Mouse (Mus musculus): ENCODE results near the gene Ninj2. TPM values are rescaled to one million over a fixed set of nuclear protein-coding genes. Genes with fewer than 3 reads are reported as not detected.
"Not testable (repeated sequence)": the region's sequence is repeated elsewhere in the genome, so short reads cannot be mapped to it uniquely, and the experiment has no call there.

Gene Ninj2
- polyA plus RNA-seq, 1 experiment from 2014 or later: not detected

GRCm38 (mm10) chr6:120082951-120083411, 10.2 kb upstream of the Ninj2 start:
- H3K27ac ChIP-seq: peak overlapping the region; percentile 75
- H3K79me2 ChIP-seq (ENCODE audit: inconsistent target): no peaks in the 10 kb centered on the region
- H3K4me3 ChIP-seq (ENCODE audit: inconsistent target): no peak overlapping the region
- WGBS (ENCODE audit: missing documents): under 1% methylated on average over 8 of the region's 8 CpGs
- no peaks in the 10 kb centered on the region for H3K36me3 ChIP-seq (ENCODE audit: inconsistent target)

GRCm38 (mm10) chr6:120083442-120083841, 9.7 kb upstream of the Ninj2 start:
- H3K4me3 ChIP-seq (ENCODE audit: inconsistent target): no peak overlapping the region

GRCm38 (mm10) chr6:120084983-120085382, 8.2 kb upstream of the Ninj2 start:
- 31% methylated on average over 2 of the region's 2 CpGs for WGBS (ENCODE audit: missing documents)
- H3K36me3 ChIP-seq (ENCODE audit: inconsistent target): no peaks in the 10 kb centered on the region
- H3K4me3 ChIP-seq (ENCODE audit: inconsistent target): no peak overlapping the region
- no peaks in the 10 kb centered on the region for H3K79me2 ChIP-seq (ENCODE audit: inconsistent target)
- H3K27ac ChIP-seq: no peak overlapping the region

More at GRCm38 (mm10) chr6:120083442-120083841, 9.7 kb upstream of the Ninj2 start:
- WGBS (ENCODE audit: missing documents): 21% methylated on average over 6 of the region's 6 CpGs
- H3K27ac ChIP-seq: peak overlapping the region; percentile 75
- no peaks in the 10 kb centered on the region for H3K79me2 ChIP-seq (ENCODE audit: inconsistent target)
- H3K36me3 ChIP-seq (ENCODE audit: inconsistent target): no peaks in the 10 kb centered on the region

GRCm38 (mm10) chr6:120085832-120086231, 7.3 kb upstream of the Ninj2 start:
- no peak overlapping the region for H3K27ac ChIP-seq
- no peak overlapping the region for H3K4me3 ChIP-seq (ENCODE audit: inconsistent target)
- 91% methylated on average over 3 of the region's 3 CpGs for WGBS (ENCODE audit: missing documents)
- no peaks in the 10 kb centered on the region for H3K79me2 ChIP-seq (ENCODE audit: inconsistent target)
- H3K36me3 ChIP-seq (ENCODE audit: inconsistent target): no peaks in the 10 kb centered on the region

- not testable (repeated sequence) for H3K4me3 ChIP-seq (ENCODE audit: inconsistent target); H3K79me2 ChIP-seq (ENCODE audit: inconsistent target); H3K27ac ChIP-seq; H3K36me3 ChIP-seq (ENCODE audit: inconsistent target)
- 94% methylated on average over 6 of the region's 8 CpGs for WGBS (ENCODE audit: missing documents)
Observed at GRCm38 (mm10) chr6:120087041-120087440, 6.1 kb upstream of the Ninj2 start.

- Histone ChIP-seq H3K79me2 (ENCODE audit: inconsistent target) (no peaks in the 10 kb centered on the region), H3K4me3 (ENCODE audit: inconsistent target) (no peak overlapping the region), H3K27ac (no peak overlapping the region), H3K36me3 (ENCODE audit: inconsistent target) (no peaks in the 10 kb centered on the region)
- WGBS (ENCODE audit: missing documents): 88% methylated on average over 15 of the region's 15 CpGs
Observed at GRCm38 (mm10) chr6:120090712-120091248, 2.4 kb upstream of the Ninj2 start.

- H3K36me3 ChIP-seq (ENCODE audit: inconsistent target): no peaks in the 10 kb centered on the region
- H3K79me2 ChIP-seq (ENCODE audit: inconsistent target): no peaks in the 10 kb centered on the region
- H3K27ac ChIP-seq: no peak overlapping the region
- 87% methylated on average over 4 of the region's 4 CpGs for WGBS (ENCODE audit: missing documents)
- H3K4me3 ChIP-seq (ENCODE audit: inconsistent target): no peak overlapping the region
Observed at GRCm38 (mm10) chr6:120091956-120092355, 1.2 kb upstream of the Ninj2 start.

- Histone ChIP-seq H3K4me3 (ENCODE audit: inconsistent target) (no peak overlapping the region), H3K36me3 (ENCODE audit: inconsistent target) (no peaks in the 10 kb centered on the region), H3K27ac (no peak overlapping the region), H3K79me2 (ENCODE audit: inconsistent target) (no peaks in the 10 kb centered on the region)
- 70% methylated on average over 9 of the region's 9 CpGs for WGBS (ENCODE audit: missing documents)
Observed at GRCm38 (mm10) chr6:120094091-120094776, 1.1 kb downstream of the Ninj2 start.

- no peaks in the 10 kb centered on the region for H3K36me3 ChIP-seq (ENCODE audit: inconsistent target)
- H3K4me3 ChIP-seq (ENCODE audit: inconsistent target): no peak overlapping the region
- 69% methylated on average over 5 of the region's 5 CpGs for WGBS (ENCODE audit: missing documents)
- no peaks in the 10 kb centered on the region for H3K79me2 ChIP-seq (ENCODE audit: inconsistent target)
- no peak overlapping the region for H3K27ac ChIP-seq
Observed at GRCm38 (mm10) chr6:120095096-120095495, 1.9 kb downstream of the Ninj2 start.

GRCm38 (mm10) chr6:120095501-120095900, 2.4 kb downstream of the Ninj2 start:
- no peak overlapping the region for H3K27ac ChIP-seq
- no peak overlapping the region for H3K4me3 ChIP-seq (ENCODE audit: inconsistent target)
- H3K36me3 ChIP-seq (ENCODE audit: inconsistent target): no peaks in the 10 kb centered on the region
- H3K79me2 ChIP-seq (ENCODE audit: inconsistent target): no peaks in the 10 kb centered on the region
- no CpG with 5 or more reads among the region's 1 CpGs for WGBS (ENCODE audit: missing documents)

- WGBS (ENCODE audit: missing documents): 91% methylated on average over 5 of the region's 5 CpGs
- H3K36me3 ChIP-seq (ENCODE audit: inconsistent target): no peaks in the 10 kb centered on the region
- H3K4me3 ChIP-seq (ENCODE audit: inconsistent target): no peak overlapping the region
- H3K79me2 ChIP-seq (ENCODE audit: inconsistent target): no peaks in the 10 kb centered on the region
- H3K27ac ChIP-seq: no peak overlapping the region
Observed at GRCm38 (mm10) chr6:120099392-120099791, 6.2 kb downstream of the Ninj2 start.

GRCm38 (mm10) chr6:120101221-120101620, 8.1 kb downstream of the Ninj2 start:
- 93% methylated on average over 12 of the region's 12 CpGs for WGBS (ENCODE audit: missing documents)
- Histone ChIP-seq H3K79me2 (ENCODE audit: inconsistent target) (no peaks in the 10 kb centered on the region), H3K4me3 (ENCODE audit: inconsistent target) (no peak overlapping the region), H3K36me3 (ENCODE audit: inconsistent target) (no peaks in the 10 kb centered on the region), H3K27ac (no peak overlapping the region)

- 29% methylated on average over 6 of the region's 6 CpGs for WGBS (ENCODE audit: missing documents)
- no peak overlapping the region for H3K4me3 ChIP-seq (ENCODE audit: inconsistent target)
- no peaks in the 10 kb centered on the region for H3K36me3 ChIP-seq (ENCODE audit: inconsistent target)
- H3K79me2 ChIP-seq (ENCODE audit: inconsistent target): no peaks in the 10 kb centered on the region
- no peak overlapping the region for H3K27ac ChIP-seq
Observed at GRCm38 (mm10) chr6:120101996-120102395, 8.8 kb downstream of the Ninj2 start.

- Histone ChIP-seq H3K79me2 (ENCODE audit: inconsistent target) (no peaks in the 10 kb centered on the region), H3K27ac (no peak overlapping the region), H3K4me3 (ENCODE audit: inconsistent target) (no peak overlapping the region), H3K36me3 (ENCODE audit: inconsistent target) (no peaks in the 10 kb centered on the region)
- 40% methylated on average over 1 of the region's 1 CpGs for WGBS (ENCODE audit: missing documents)
Observed at GRCm38 (mm10) chr6:120103104-120103503, 10.0 kb downstream of the Ninj2 start.

- Histone ChIP-seq H3K27ac (no peak overlapping the region), H3K36me3 (ENCODE audit: inconsistent target) (no peaks in the 10 kb centered on the region), H3K79me2 (ENCODE audit: inconsistent target) (no peaks in the 10 kb centered on the region), H3K4me3 (ENCODE audit: inconsistent target) (no peak overlapping the region)
Observed at GRCm38 (mm10) chr6:120105055-120105454, 11.9 kb downstream of the Ninj2 start.
